Mouse (Mus musculus): Measurements from ENCODE around the gene Hspbap1. TPM values are rescaled to one million over a fixed set of nuclear protein-coding genes. Genes with fewer than 3 reads are reported as not detected.

Hspbap1 gene
- 32.0 TPM for polyA plus RNA-seq (2017; shearing (Covaris generic))

GRCm38 (mm10) chr16:35769878-35770657, at the start of gene Hspbap1:
Gene Hspbap1, plus strand, starts transcription at chr16:35770375.

GRCm38 (mm10) chr16:35768785-35769642, 1.2 kb upstream of the Hspbap1 start, which contains the start of gene Dirc2:
Gene Dirc2, minus strand, starts transcription at chr16:35769356.

GRCm38 (mm10) chr16:35871048-35871851, 101.1 kb downstream of the Hspbap1 start, which contains the start of gene Parp14:
Gene Parp14, minus strand, starts transcription at chr16:35871544.

Other genes with a start within 250 kb of the Hspbap1 start
- not detected for gene Sema5b, start 229.2 kb upstream of the Hspbap1 start, polyA plus RNA-seq (2017; shearing (Covaris generic))
- gene Dirc2, start 1.0 kb upstream of the Hspbap1 start, polyA plus RNA-seq (2017; shearing (Covaris generic)): 76.9 TPM
- gene Parp14, start 101.2 kb downstream of the Hspbap1 start, polyA plus RNA-seq (2017; shearing (Covaris generic)): 36.8 TPM
- 40.9 TPM for gene Parp9, start 168.1 kb downstream of the Hspbap1 start, polyA plus RNA-seq (2017; shearing (Covaris generic))
- 30.4 TPM for gene Dtx3l, start 168.8 kb downstream of the Hspbap1 start, polyA plus RNA-seq (2017; shearing (Covaris generic))
- gene Kpna1, start 208.4 kb downstream of the Hspbap1 start, polyA plus RNA-seq (2017; shearing (Covaris generic)): 165 TPM